Mouse (Mus musculus) kidney, adult 9 months (tissue): ENCODE measurements around the gene Pbrm1.
A peak's percentile ranks its signal among the peaks of the same experiment; 100 is the strongest.

Experiments
- DNase-seq: peaks from one replicate; pipeline ENCODE4 v3.0.0; 2022

The Pbrm1 gene

GRCm38 (mm10) chr14:31079313-31080028, 60.5 kb downstream of the Pbrm1 start:
- peak; percentile 14 for DNase-seq

- DNase-seq = no peak
Observed at GRCm38 (mm10) chr14:31081147-31081546, 62.2 kb downstream of the Pbrm1 start.

- DNase-seq = peak; percentile 44
Observed at GRCm38 (mm10) chr14:31087433-31087832, 68.5 kb downstream of the Pbrm1 start.

GRCm38 (mm10) chr14:31088515-31088914, 69.6 kb downstream of the Pbrm1 start:
- no peak for DNase-seq

- DNase-seq = no peak
Observed at GRCm38 (mm10) chr14:31089918-31090317, 71.0 kb downstream of the Pbrm1 start.

GRCm38 (mm10) chr14:31105156-31105555, 86.2 kb downstream of the Pbrm1 start:
- no peak for DNase-seq

- no peak for DNase-seq
Observed at GRCm38 (mm10) chr14:31110613-31111012, 91.7 kb downstream of the Pbrm1 start.

- DNase-seq = peak; percentile 78
Observed at GRCm38 (mm10) chr14:31112187-31112586, 93.2 kb downstream of the Pbrm1 start.

GRCm38 (mm10) chr14:31114011-31114410, 95.1 kb downstream of the Pbrm1 start:
- no peak for DNase-seq

- DNase-seq = peak; percentile 49
Observed at GRCm38 (mm10) chr14:31115522-31115921, 96.6 kb downstream of the Pbrm1 start.

- no peak for DNase-seq
Observed at GRCm38 (mm10) chr14:31125106-31126075, 106.5 kb downstream of the Pbrm1 start.

GRCm38 (mm10) chr14:31126826-31127225, 107.9 kb downstream of the Pbrm1 start:
- DNase-seq = no peak

GRCm38 (mm10) chr14:31128101-31128825, 109.3 kb downstream of the Pbrm1 start:
- DNase-seq = peak; percentile 82

GRCm38 (mm10) chr14:31128826-31129219, 109.9 kb downstream of the Pbrm1 start, which contains the start of gene Smim4:
Gene Smim4, minus strand, starts transcription at chr14:31128956.
- peak; percentile 99 for DNase-seq

GRCm38 (mm10) chr14:31129326-31130235, 110.6 kb downstream of the Pbrm1 start:
- peak; percentile 26 for DNase-seq

- DNase-seq = peak; percentile 87
Observed at GRCm38 (mm10) chr14:31130236-31131220, 111.6 kb downstream of the Pbrm1 start, which contains the start of gene Nt5dc2. Gene Nt5dc2, plus strand, starts transcription at chr14:31131053.

GRCm38 (mm10) chr14:31131272-31131821, 112.4 kb downstream of the Pbrm1 start:
- peak; percentile 23 for DNase-seq

GRCm38 (mm10) chr14:31132031-31132430, 113.1 kb downstream of the Pbrm1 start:
- peak; percentile 39 for DNase-seq

- DNase-seq = no peak
Observed at GRCm38 (mm10) chr14:31132491-31132975, 113.6 kb downstream of the Pbrm1 start.
